Mouse (Mus musculus) embryonic fibroblast, embryonic 13.5 days (primary cell): ENCODE results near the gene Ncoa6. TPM values are rescaled to one million over a fixed set of nuclear protein-coding genes. Genes with fewer than 3 reads are reported as not detected.

Experiments
- H3K27ac ChIP-seq: 2 replicates; pipeline ENCODE4 v1.5.1; 2012; ENCODE audit warnings: low read length, control low read depth, inconsistent platforms; ENCODE audit not compliant: insufficient read depth
- H3K4me1 ChIP-seq: 2 replicates; pipeline ENCODE4 v1.6.1; 2011; ENCODE audit warnings: low read length; ENCODE audit not compliant: control insufficient read depth, insufficient read depth
- H3K4me3 ChIP-seq: 2 replicates; pipeline ENCODE4 v1.5.1; 2011; ENCODE audit warnings: mild to moderate bottlenecking, control low read depth, low read length; ENCODE audit not compliant: insufficient read depth
- CTCF ChIP-seq: IDR thresholded peaks from 2 replicates; pipeline ENCODE4 v1.5.1; 2011; ENCODE audit warnings: mild to moderate bottlenecking, control low read depth, low read length, moderate library complexity, borderline replicate concordance; ENCODE audit not compliant: insufficient read depth
- POLR2A ChIP-seq: IDR thresholded peaks from 2 replicates; pipeline ENCODE4 v1.6.1; 2011; ENCODE audit warnings: low read depth, mild to moderate bottlenecking, control low read depth, low read length, moderate library complexity
- polyA plus RNA-seq: library from polyadenylated mRNA; stranded (reverse); fragments of >200 nt; gene quantifications from 2 replicates; pipeline ENCODE4 v1.2.4, GENCODE M21; 2011; ENCODE audit warnings: low read depth; ENCODE audit not compliant: missing spikeins, insufficient read length

Gene Ncoa6
- polyA plus RNA-seq, 1 experiment = 44.7 TPM

DNA sequence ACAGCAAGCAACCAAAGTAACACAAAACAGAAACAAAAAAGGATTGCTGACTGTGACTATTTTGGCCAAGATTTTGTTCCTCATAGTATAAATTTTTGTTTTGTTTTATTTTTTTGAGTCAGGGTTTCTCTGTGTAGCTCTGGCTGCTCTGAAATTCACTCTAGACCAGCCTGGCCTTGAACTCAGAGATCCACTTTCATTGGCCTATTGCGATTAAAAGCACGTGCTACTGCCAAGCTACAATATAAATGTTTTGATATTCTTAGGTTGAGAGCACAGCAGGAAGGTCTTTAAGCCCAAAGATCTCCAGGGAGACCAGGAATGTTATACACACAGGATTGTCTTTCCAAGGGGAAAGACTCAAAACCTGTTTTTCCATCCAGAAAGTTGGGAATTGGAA, 30.2 kb downstream of the Ncoa6 start:
- H3K27ac ChIP-seq = peak overlapping the region; percentile 18; the same call in 1 of the 2 replicates
- TF ChIP-seq POLR2A (no peak), CTCF (no peak)
- no peak overlapping the region for H3K4me3 ChIP-seq
- H3K4me1 ChIP-seq = peaks cover 6% of the 10 kb centered on the region; the same call in 1 of the 2 replicates

GRCm38 (mm10) chr2:155442916-155443315, 30.8 kb downstream of the Ncoa6 start:
- H3K4me1 ChIP-seq = peaks cover 6% of the 10 kb centered on the region; the same call in 1 of the 2 replicates
- no peak overlapping the region for H3K27ac ChIP-seq
- no peak overlapping the region for H3K4me3 ChIP-seq
- TF ChIP-seq POLR2A = no peak

- Histone ChIP-seq H3K4me3 (no peak overlapping the region), H3K27ac (no peak overlapping the region), H3K4me1 (no peaks in the 10 kb centered on the region)
- TF ChIP-seq CTCF = no peak
- no peak for TF ChIP-seq POLR2A
Measured at GRCm38 (mm10) chr2:155436445-155436844, 37.2 kb downstream of the Ncoa6 start.

DNA sequence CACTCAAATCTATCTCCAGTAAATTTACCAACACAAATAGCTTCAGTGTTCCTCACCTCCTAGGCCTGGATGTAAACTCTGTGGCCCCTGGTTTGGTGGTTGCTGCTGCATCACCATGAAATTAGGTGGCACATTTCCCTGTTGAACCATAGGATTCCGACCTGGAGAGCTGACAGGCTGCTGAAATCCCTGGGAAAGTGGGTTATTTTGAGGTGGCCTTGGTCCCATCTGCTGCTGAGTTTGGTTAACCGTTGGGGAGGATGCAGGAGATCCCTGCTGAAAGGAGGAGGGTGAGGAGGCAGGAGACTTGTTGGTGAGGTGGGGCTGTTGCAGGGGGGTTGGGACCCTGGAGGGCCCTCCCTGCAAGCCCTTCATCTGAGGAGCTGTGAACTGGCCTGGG, 52.8 kb downstream of the Ncoa6 start:
- Histone ChIP-seq H3K4me3 (no peak overlapping the region), H3K27ac (no peak overlapping the region), H3K4me1 (no peaks in the 10 kb centered on the region)
- TF ChIP-seq POLR2A = no peak
- no peak for TF ChIP-seq CTCF

- H3K27ac ChIP-seq = no peak overlapping the region
- no peak for TF ChIP-seq POLR2A
- no peaks in the 10 kb centered on the region for H3K4me1 ChIP-seq
- H3K4me3 ChIP-seq = no peak overlapping the region
Measured at GRCm38 (mm10) chr2:155404635-155405034, 69.1 kb downstream of the Ncoa6 start.

GRCm38 (mm10) chr2:155401926-155402325, 71.8 kb downstream of the Ncoa6 start:
- no peak overlapping the region for H3K4me3 ChIP-seq

DNA sequence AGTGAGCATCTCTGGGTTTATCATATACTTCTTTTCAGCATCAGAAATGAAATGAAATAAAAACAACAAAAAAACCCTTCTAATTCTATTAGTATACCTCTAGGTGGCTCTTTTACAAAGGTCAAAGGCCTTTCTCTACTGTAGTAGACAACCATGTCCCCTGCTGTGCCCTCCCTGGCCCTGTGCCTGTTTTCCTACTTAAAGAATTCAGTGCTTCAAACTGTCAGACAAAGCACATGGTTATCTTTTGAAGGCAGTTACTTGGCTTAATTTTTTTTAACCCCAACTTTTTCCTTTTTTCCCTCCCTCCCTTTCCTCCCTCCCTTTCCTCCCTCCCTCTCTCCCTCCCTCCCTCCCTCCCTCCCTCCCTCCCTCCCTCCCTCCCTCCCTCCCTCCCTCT, 73.4 kb downstream of the Ncoa6 start:
- no peak overlapping the region for H3K4me3 ChIP-seq
- H3K4me1 ChIP-seq = no peaks in the 10 kb centered on the region
- no peak overlapping the region for H3K27ac ChIP-seq
- TF ChIP-seq CTCF (no peak), POLR2A (no peak)

More at GRCm38 (mm10) chr2:155401926-155402325, 71.8 kb downstream of the Ncoa6 start:
- Histone ChIP-seq H3K27ac (no peak overlapping the region), H3K4me1 (no peaks in the 10 kb centered on the region)
- TF ChIP-seq CTCF (no peak), POLR2A (no peak)

DNA sequence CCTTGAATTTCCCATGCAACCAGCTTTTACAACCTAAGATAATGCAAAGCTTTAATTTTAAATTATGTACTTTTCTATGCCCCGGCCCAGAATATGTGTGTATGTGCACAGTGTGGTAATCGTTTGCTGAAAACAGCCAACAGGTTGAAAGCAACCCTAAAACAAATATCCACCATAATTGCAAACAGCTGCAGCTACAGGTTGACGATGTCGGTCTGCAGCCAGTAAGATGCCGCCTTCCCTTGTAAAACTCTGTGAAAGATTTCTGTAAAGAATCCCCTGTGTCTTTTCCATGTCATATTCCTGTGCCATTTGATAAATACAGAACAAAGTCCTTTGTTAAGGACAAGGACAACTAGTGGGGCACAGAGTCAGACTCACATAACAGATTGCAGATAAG, 79.1 kb downstream of the Ncoa6 start:
- no peak for TF ChIP-seq CTCF
- TF ChIP-seq POLR2A = no peak
- Histone ChIP-seq H3K4me3 (no peak overlapping the region), H3K4me1 (no peaks in the 10 kb centered on the region), H3K27ac (no peak overlapping the region)

- H3K4me3 ChIP-seq = no peak overlapping the region
- no peak overlapping the region for H3K27ac ChIP-seq
- no peaks in the 10 kb centered on the region for H3K4me1 ChIP-seq
- TF ChIP-seq POLR2A = no peak
- TF ChIP-seq CTCF = no peak
Measured at GRCm38 (mm10) chr2:155388573-155388972, 85.1 kb downstream of the Ncoa6 start.

DNA sequence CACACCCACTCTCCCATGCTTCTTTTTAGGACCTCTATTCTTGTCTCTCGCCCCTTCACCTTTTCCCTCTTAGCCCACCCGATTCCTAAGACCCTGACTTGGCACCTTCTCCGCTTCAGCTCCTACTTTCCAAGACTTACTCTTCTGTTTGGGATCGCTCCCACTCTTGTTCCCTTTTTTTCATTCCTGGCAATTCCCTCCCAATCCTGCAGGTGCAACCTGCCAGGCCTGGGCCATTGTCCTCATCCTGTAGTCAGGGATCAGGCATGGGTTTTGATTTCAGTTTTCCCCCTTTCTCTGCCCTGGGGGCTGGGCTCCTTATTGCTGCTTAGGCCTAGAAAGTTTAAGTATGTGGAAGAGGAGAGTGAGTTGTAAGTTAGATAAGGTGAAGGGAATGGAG, 86.6 kb downstream of the Ncoa6 start:
- H3K27ac ChIP-seq = no peak overlapping the region
- TF ChIP-seq CTCF (no peak), POLR2A (no peak)
- H3K4me1 ChIP-seq = 0 out of 2 replicates have a peak, but pooled peaks cover 2% of the 10 kb centered on the region
- no peak overlapping the region for H3K4me3 ChIP-seq

DNA sequence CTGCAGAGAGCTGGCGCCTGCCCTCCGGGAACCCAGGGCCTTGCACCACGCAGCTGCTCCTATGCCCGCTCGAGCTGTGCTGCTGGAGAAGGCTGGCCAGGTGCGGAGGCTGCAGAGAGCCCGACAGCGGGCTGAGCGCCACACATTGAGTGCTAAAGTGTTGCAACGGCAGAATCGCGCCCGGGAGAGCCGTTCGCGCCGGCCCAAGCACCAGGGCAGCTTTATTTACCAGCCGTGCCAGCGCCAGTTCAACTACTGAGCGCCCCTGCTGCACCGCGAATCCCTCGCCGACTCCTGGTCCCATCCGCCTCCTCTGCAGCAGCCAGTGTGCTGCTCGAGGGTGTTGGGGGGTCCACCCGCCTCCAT, 87.2 kb downstream of the Ncoa6 start:
- TF ChIP-seq CTCF = no peak
- no peak for TF ChIP-seq POLR2A
- Histone ChIP-seq H3K4me1 (0 out of 2 replicates have a peak, but pooled peaks cover 2% of the 10 kb centered on the region), H3K4me3 (no peak overlapping the region), H3K27ac (no peak overlapping the region)
